18 mouse cellular contexts compared by ENCODE assay signal in the genomic region with DNA sequence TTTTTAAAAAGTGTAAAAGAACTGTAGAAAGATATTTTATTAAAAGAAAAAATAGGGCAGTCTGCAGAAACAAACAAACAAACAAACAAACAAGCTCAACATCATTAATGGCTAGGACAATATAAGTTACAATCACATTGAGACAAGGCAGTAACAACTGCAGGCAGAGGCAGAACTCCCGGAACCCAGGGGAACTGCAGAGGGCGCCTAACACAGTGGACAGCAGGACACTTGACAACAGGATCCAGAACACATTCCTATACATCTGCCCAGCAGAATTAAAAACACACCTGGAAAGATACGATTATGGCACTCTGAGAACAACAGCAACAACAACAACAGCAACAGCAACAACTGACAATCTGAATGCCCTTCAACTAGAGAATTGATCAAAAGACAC.
DNase-seq lines count a peak whose midpoint lies in the region; ATAC-seq and TF ChIP-seq lines count a peak whose summit lies in the region.
"Had no signal": no experiment of that assay in that cellular context is flagged by ENCODE, and none has a peak within 500 bp of the region (broad histone marks: within the 10 kb centered on the region; RNA-seq: fewer than 3 reads in every experiment).

No protein-coding gene starts in this region.

- H3K36me3 ChIP-seq in heart, adult 2 months (ENCODE audit: control insufficient read depth, insufficient read depth, low read length) = no peaks in the 10 kb centered on the region
- peaks cover 23% of the 10 kb centered on the region for H3K36me3 ChIP-seq in kidney, embryonic 15.5 days
- H3K36me3 ChIP-seq in lung, embryonic 14.5 days (ENCODE audit: insufficient read depth) = no peaks in the 10 kb centered on the region
- H3K36me3 ChIP-seq: stomach, embryonic 15.5 days had no signal

- no peak for DNase-seq in heart, adult 2 months
- no peak for DNase-seq in heart, postnatal 36 days
- peak; percentile 31 for DNase-seq in kidney, postnatal 10 days
- no peak for DNase-seq in lung, embryonic 14.5 days
- DNase-seq in lung, postnatal 14 days = no peak
- DNase-seq in layer of hippocampus, postnatal 36 days = no peak
- DNase-seq: cerebellum, adult 11 months; cerebellum, postnatal 14 days; embryo, embryonic 11 days; gastrocnemius, postnatal 14 days had no signal

- H3K4me3 ChIP-seq in heart, adult 2 months = no peak overlapping the region
- H3K4me3 ChIP-seq in kidney, embryonic 15.5 days (replicated peaks) = no peak overlapping the region
- H3K4me3 ChIP-seq in lung, embryonic 14.5 days (ENCODE audit: low read depth, low read length) = no peak overlapping the region
- H3K4me3 ChIP-seq: embryonic facial prominence, embryonic 15.5 days; forebrain, embryonic 10.5 days; hindbrain, embryonic 10.5 days; neural tube, embryonic 12.5 days; stomach, embryonic 15.5 days had no signal

- no peaks in the 10 kb centered on the region for H3K79me2 ChIP-seq in heart, adult 2 months (replicated peaks; ENCODE audit: control insufficient read depth, insufficient read depth, low read length)

- ATAC-seq in kidney, embryonic 15.5 days (replicated peaks; ENCODE audit: low FRiP score) = no peak
- no peak for ATAC-seq in lung, embryonic 14.5 days (ENCODE audit: insufficient read depth)
- ATAC-seq: inflammation-experienced regulatory T-cells, adult 6 months had no signal

- 47% methylated on average over 3 of the region's 3 CpGs for WGBS in heart, adult 2 months
- 72% methylated on average over 3 of the region's 3 CpGs for whole genome bisulfite sequencing in kidney, embryonic 15.5 days
- 68% methylated on average over 3 of the region's 3 CpGs for WGBS in lung, embryonic 14.5 days

- no peaks in the 10 kb centered on the region; the same call in 1 of the 2 replicates for H3K4me1 ChIP-seq in heart, adult 2 months (ENCODE audit: control insufficient read depth, insufficient read depth, low read length)
- no peaks in the 10 kb centered on the region for H3K4me1 ChIP-seq in kidney, embryonic 15.5 days
- H3K4me1 ChIP-seq in lung, embryonic 14.5 days (ENCODE audit: insufficient read depth) = no peaks in the 10 kb centered on the region
- H3K4me1 ChIP-seq: embryonic facial prominence, embryonic 15.5 days; forebrain, embryonic 10.5 days; hindbrain, embryonic 10.5 days; neural tube, embryonic 12.5 days; stomach, embryonic 15.5 days had no signal

- no peak overlapping the region for H3K9ac ChIP-seq in heart, adult 2 months (ENCODE audit: low read depth, low read length)
- H3K9ac ChIP-seq in kidney, embryonic 15.5 days = no peak overlapping the region
- H3K9ac ChIP-seq in lung, embryonic 14.5 days = no peak overlapping the region
- H3K9ac ChIP-seq: embryonic facial prominence, embryonic 15.5 days; neural tube, embryonic 12.5 days; stomach, embryonic 15.5 days had no signal

- H3K9me3 ChIP-seq in kidney, embryonic 15.5 days (replicated peaks) = no peaks in the 10 kb centered on the region
- no peaks in the 10 kb centered on the region for H3K9me3 ChIP-seq in lung, embryonic 14.5 days (ENCODE audit: low read depth, low read length)
- H3K9me3 ChIP-seq: embryonic facial prominence, embryonic 15.5 days; forebrain, embryonic 10.5 days; hindbrain, embryonic 10.5 days; neural tube, embryonic 12.5 days; stomach, embryonic 15.5 days had no signal

- no peak overlapping the region for H3K27ac ChIP-seq in heart, adult 2 months
- no peak overlapping the region for H3K27ac ChIP-seq in kidney, embryonic 15.5 days
- no peak overlapping the region for H3K27ac ChIP-seq in lung, embryonic 14.5 days (ENCODE audit: low read depth)
- H3K27ac ChIP-seq: embryonic facial prominence, embryonic 15.5 days; forebrain, embryonic 10.5 days; hindbrain, embryonic 10.5 days; neural tube, embryonic 12.5 days; stomach, embryonic 15.5 days had no signal

- TF ChIP-seq CTCF in heart, adult 2 months (IDR thresholded peaks at IDR 0.05) = peak; percentile 61
- TF ChIP-seq CTCF in lung, embryonic 14.5 days (IDR thresholded peaks at IDR 0.05; ENCODE audit: low read depth) = peak; percentile 21; the same call in 1 of the 2 replicates

- no peaks in the 10 kb centered on the region for H3K27me3 ChIP-seq in heart, adult 2 months (ENCODE audit: control insufficient read depth, insufficient read depth, low read length)
- no peaks in the 10 kb centered on the region for H3K27me3 ChIP-seq in kidney, embryonic 15.5 days
- no peaks in the 10 kb centered on the region for H3K27me3 ChIP-seq in lung, embryonic 14.5 days (ENCODE audit: insufficient read depth, low read length)
- H3K27me3 ChIP-seq: embryonic facial prominence, embryonic 15.5 days; neural tube, embryonic 12.5 days; stomach, embryonic 15.5 days had no signal

- intact Hi-C loops in heart, adult 2 months (cut with DNase I) = loop anchor here (2.0 to 5.0 kb wide), 4 partner anchors 120 to 400 kb away; no protein-coding TSS in a partner anchor
- intact Hi-C loops in heart, postnatal 36 days (cut with DNase I) = loop anchor here (2.0 to 5.0 kb wide), 2 partner anchors 136 to 290 kb away; a partner anchor contains a TSS

- TF ChIP-seq EP300 in heart, adult 2 months (IDR thresholded peaks at IDR 0.05; ENCODE audit: insufficient read depth, low read depth, low read length) = no peak

- no peak for TF ChIP-seq POLR2A in heart, adult 2 months (IDR thresholded peaks at IDR 0.05; ENCODE audit: insufficient read depth, low read depth, low read length)

- H3K4me2 ChIP-seq in kidney, embryonic 15.5 days = no peak overlapping the region
- H3K4me2 ChIP-seq in lung, embryonic 14.5 days = no peak overlapping the region
- H3K4me2 ChIP-seq: embryonic facial prominence, embryonic 15.5 days; heart, embryonic 11.5 days; neural tube, embryonic 12.5 days; stomach, embryonic 15.5 days had no signal
